Mouse (Mus musculus): Measurements from ENCODE around the gene Ugt1a1.

- no peak for TF ChIP-seq EP300 (IDR thresholded peaks at IDR 0.05)
- TF ChIP-seq CTCF (IDR thresholded peaks at IDR 0.05) = no peak
Observed at GRCm38 (mm10) chr1:88253540-88253939, 41.8 kb downstream of the Ugt1a1 start.

Data from lung, postnatal 0 days (tissue).